Mouse (Mus musculus) intestine, embryonic 14.5 days (tissue): ENCODE data around the gene Zdhhc23. TPM values are rescaled to one million over a fixed set of nuclear protein-coding genes. Genes with fewer than 3 reads are reported as not detected.

Experiments used
- ATAC-seq: fragments of 200-750 bp; cut with Nextera tagmentation; replicated peaks from 2 replicates; pipeline ENCODE4 v1.8.0; 2017; ENCODE audit warnings: low read depth, moderate number of reproducible peaks, moderate TSS enrichment, moderate library complexity; ENCODE audit not compliant: low FRiP score, low TSS enrichment
- DNase-seq: peaks from one replicate; pipeline ENCODE4 v3.0.0-alpha.2; 2018; ENCODE audit warnings: low spot score
- H3K27ac ChIP-seq: fragments of 300-500 bp; sonication (generic); 2 replicates; pipeline ENCODE4 v1.5.1; 2014; ENCODE audit warnings: low read depth, mild to moderate bottlenecking, control low read depth
- H3K27me3 ChIP-seq: fragments of 300-500 bp; sonication (generic); replicated peaks from 2 replicates; pipeline ENCODE4 v1.6.1; 2014; ENCODE audit warnings: low read length, control low read depth; ENCODE audit not compliant: control insufficient read depth, insufficient read depth
- H3K36me3 ChIP-seq: fragments of 300-500 bp; sonication (generic); 2 replicates; pipeline ENCODE4 v1.6.1; 2014; ENCODE audit warnings: low read length, control low read depth; ENCODE audit not compliant: control insufficient read depth, insufficient read depth
- H3K4me1 ChIP-seq: fragments of 300-500 bp; sonication (generic); replicated peaks from 2 replicates; pipeline ENCODE4 v1.6.1; 2014; ENCODE audit warnings: low read length, control low read depth, mixed read lengths; ENCODE audit not compliant: control insufficient read depth, insufficient read depth
- H3K4me2 ChIP-seq: fragments of 300-500 bp; sonication (generic); 2 replicates; pipeline ENCODE4 v1.6.1; 2014; ENCODE audit warnings: low read length
- H3K4me3 ChIP-seq: fragments of 300-500 bp; sonication (generic); 2 replicates; pipeline ENCODE4 v1.5.1; 2014; ENCODE audit warnings: low read depth, low read length, control low read depth, mixed read lengths
- H3K9ac ChIP-seq: fragments of 300-500 bp; sonication (generic); 2 replicates; pipeline ENCODE4 v1.6.1; 2014; ENCODE audit warnings: mild to moderate bottlenecking, low read length
- H3K9me3 ChIP-seq: fragments of 300-500 bp; sonication (generic); 2 replicates; pipeline ENCODE4 v1.6.1; 2016; ENCODE audit warnings: low read length, control low read depth; ENCODE audit not compliant: control insufficient read depth
- WGBS: fragments of 180-500 bp; shearing (Covaris S2); extraction: QIAGEN DNeasy Blood & Tissue Kit; methylation state at CpG from one replicate; pipeline ENCODE4 v1.1.7; 2014; 5-methylcytosine and 5-hydroxymethylcytosine counted together
- polyA plus RNA-seq: library from polyadenylated mRNA; unstranded; fragments of >200 nt; fragmentation: Nextera tagmentation; extraction: Ambion mirVana; gene quantifications from 2 replicates; pipeline ENCODE4 v1.2.1, GENCODE M21; 2014

Zdhhc23 gene
- polyA plus RNA-seq, 1 experiment from 2014 or later: 2.7 TPM

- no peak for ATAC-seq
- no peaks in the 10 kb centered on the region for H3K4me1 ChIP-seq
- H3K27ac ChIP-seq: no peak overlapping the region
- H3K4me3 ChIP-seq: no peak overlapping the region
- peaks cover 11% of the 10 kb centered on the region; the same call in 1 of the 2 replicates for H3K27me3 ChIP-seq
- DNase-seq: no peak
- WGBS: 87% methylated on average over 22 of the region's 22 CpGs
- H3K4me2 ChIP-seq: no peak overlapping the region
- no peaks in the 10 kb centered on the region for H3K36me3 ChIP-seq
- H3K9me3 ChIP-seq: no peaks in the 10 kb centered on the region
- H3K9ac ChIP-seq: no peak overlapping the region
Observed at GRCm38 (mm10) chr16:43973606-43974220, 5.9 kb downstream of the Zdhhc23 start.

DNA sequence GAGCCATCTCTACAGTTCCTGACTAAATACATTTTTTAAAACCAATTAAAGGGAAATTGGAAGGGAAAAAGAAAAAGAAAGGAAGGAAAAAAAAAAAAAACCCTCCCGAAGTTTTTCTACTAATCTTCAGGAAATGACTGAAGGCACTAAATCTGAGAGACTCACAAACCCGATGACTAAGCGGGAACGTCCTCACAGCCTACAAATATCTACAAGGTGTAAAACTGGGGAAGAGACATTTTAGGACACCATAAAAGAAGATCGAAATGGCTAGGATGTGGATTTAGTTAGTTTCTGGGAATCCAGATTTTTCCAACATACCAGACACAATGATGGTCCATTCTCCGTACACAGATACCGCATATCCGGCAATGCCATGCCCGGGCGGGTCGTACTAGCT is 6.4 kb downstream of the Zdhhc23 start:
- H3K27ac ChIP-seq: no peak overlapping the region
- H3K27me3 ChIP-seq: peaks cover 6% of the 10 kb centered on the region; the same call in 1 of the 2 replicates
- no peaks in the 10 kb centered on the region for H3K4me1 ChIP-seq
- H3K4me3 ChIP-seq: no peak overlapping the region
- no peak overlapping the region for H3K9ac ChIP-seq
- H3K36me3 ChIP-seq: no peaks in the 10 kb centered on the region
- 87% methylated on average over 11 of the region's 11 CpGs for WGBS
- ATAC-seq: no peak
- H3K4me2 ChIP-seq: no peak overlapping the region
- no peaks in the 10 kb centered on the region for H3K9me3 ChIP-seq
- DNase-seq: no peak

- Histone ChIP-seq H3K9me3 (no peaks in the 10 kb centered on the region), H3K4me1 (no peaks in the 10 kb centered on the region), H3K27me3 (0 out of 2 replicates have a peak, but pooled peaks cover 4% of the 10 kb centered on the region), H3K36me3 (no peaks in the 10 kb centered on the region), H3K9ac (no peak overlapping the region), H3K4me3 (no peak overlapping the region), H3K4me2 (no peak overlapping the region), H3K27ac (no peak overlapping the region)
- DNase-seq: peak; percentile 24
- WGBS: 90% methylated on average over 2 of the region's 2 CpGs
- ATAC-seq: no peak
Observed at GRCm38 (mm10) chr16:43972391-43972790, 7.2 kb downstream of the Zdhhc23 start.

- H3K9ac ChIP-seq: no peak overlapping the region
- no peak overlapping the region for H3K4me2 ChIP-seq
- WGBS: 75% methylated on average over 9 of the region's 9 CpGs
- no peak for DNase-seq
- ATAC-seq: no peak
- H3K27ac ChIP-seq: no peak overlapping the region
- H3K27me3 ChIP-seq: no peaks in the 10 kb centered on the region
- no peak overlapping the region for H3K4me3 ChIP-seq
- no peaks in the 10 kb centered on the region for H3K36me3 ChIP-seq
- no peaks in the 10 kb centered on the region for H3K9me3 ChIP-seq
- no peaks in the 10 kb centered on the region for H3K4me1 ChIP-seq
Observed at GRCm38 (mm10) chr16:43971741-43972140, 7.8 kb downstream of the Zdhhc23 start.

DNA sequence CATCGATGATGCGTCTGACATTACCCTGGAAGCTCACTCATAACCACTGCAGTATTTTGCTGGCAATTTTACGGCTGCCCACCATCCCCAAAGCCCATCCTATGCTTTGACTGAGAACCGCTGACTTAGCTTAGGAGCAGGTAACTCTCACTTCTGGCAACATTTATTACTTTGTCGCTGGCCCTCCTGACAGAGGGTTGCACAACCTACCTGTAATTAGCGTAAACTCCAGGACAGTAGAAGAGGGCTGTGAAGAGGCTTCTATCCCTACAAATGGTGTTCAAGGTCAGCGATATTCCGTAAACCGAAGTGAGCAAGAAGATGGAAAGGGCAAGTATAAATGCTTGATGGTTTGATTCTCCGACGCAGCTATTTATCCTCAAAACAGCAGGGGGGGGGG is 8.4 kb downstream of the Zdhhc23 start:
- H3K9ac ChIP-seq: no peak overlapping the region
- no peak for ATAC-seq
- H3K9me3 ChIP-seq: no peaks in the 10 kb centered on the region
- DNase-seq: no peak
- no peak overlapping the region for H3K27ac ChIP-seq
- no peak overlapping the region for H3K4me3 ChIP-seq
- no peaks in the 10 kb centered on the region for H3K4me1 ChIP-seq
- H3K27me3 ChIP-seq: no peaks in the 10 kb centered on the region
- no peaks in the 10 kb centered on the region for H3K36me3 ChIP-seq
- H3K4me2 ChIP-seq: no peak overlapping the region
- WGBS: 91% methylated on average over 11 of the region's 11 CpGs

GRCm38 (mm10) chr16:43970426-43970825 is 9.2 kb downstream of the Zdhhc23 start:
- H3K4me3 ChIP-seq: no peak overlapping the region
- WGBS: 79% methylated on average over 3 of the region's 3 CpGs
- H3K9ac ChIP-seq: no peak overlapping the region
- H3K36me3 ChIP-seq: no peaks in the 10 kb centered on the region
- ATAC-seq (no peak), DNase-seq (no peak)
- H3K4me2 ChIP-seq: no peak overlapping the region
- H3K4me1 ChIP-seq: no peaks in the 10 kb centered on the region
- H3K27ac ChIP-seq: no peak overlapping the region
- no peaks in the 10 kb centered on the region for H3K9me3 ChIP-seq
- no peaks in the 10 kb centered on the region for H3K27me3 ChIP-seq

DNA sequence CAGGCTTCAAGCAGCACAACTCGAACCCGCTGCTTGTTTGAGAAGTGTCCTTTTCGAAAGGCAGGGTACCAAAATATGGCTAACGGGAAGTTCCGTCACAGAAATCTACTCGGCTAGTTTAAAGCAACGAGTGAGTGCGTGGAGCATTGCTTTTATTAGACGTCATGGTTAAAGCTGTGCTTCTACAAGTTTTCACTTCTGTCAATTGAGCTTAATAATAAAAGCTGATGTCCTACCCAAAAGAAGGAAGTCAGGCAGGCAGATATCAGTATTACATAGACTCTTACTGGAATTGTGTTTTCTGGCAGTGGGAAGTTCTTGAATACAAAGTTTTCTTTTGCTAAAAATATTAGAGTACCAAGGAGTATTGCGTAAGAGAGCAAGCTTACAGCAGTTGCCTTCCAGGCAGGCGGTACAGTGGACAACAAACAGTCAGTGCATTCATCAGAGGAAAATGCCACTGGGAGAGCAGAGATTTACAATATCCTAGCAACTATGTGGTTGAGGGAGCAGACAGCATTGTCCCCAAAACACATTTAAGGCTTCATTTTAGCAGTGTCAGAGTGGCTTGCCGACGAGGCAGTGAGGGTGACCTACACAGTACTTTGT is 13.7 kb downstream of the Zdhhc23 start:
- Histone ChIP-seq H3K36me3 (no peaks in the 10 kb centered on the region), H3K4me2 (no peak overlapping the region), H3K4me3 (no peak overlapping the region), H3K9me3 (no peaks in the 10 kb centered on the region), H3K27ac (no peak overlapping the region), H3K4me1 (no peaks in the 10 kb centered on the region), H3K27me3 (no peaks in the 10 kb centered on the region), H3K9ac (no peak overlapping the region)
- DNase-seq (no peak), ATAC-seq (no peak)
- WGBS: 86% methylated on average over 13 of the region's 13 CpGs

DNA sequence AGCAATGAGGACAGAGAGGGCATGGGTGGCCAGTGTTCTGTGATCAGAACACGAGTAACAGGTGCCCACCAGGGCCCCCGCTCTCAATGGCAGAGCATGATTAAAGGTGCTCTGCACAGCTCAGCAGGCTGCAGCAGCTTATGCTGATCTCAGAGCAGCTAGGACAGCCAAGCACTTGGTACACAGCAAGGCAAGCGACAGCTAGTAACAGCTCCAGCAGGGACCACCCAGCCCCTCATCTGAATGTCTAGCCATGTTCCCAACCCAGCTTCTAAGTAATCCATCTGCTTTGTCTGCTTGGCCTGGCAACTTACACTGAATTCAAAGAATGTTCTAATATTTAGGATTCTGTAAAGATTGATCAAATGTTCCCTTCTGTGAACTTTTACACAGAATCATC is 15.8 kb downstream of the Zdhhc23 start:
- 77% methylated on average over 3 of the region's 3 CpGs for WGBS
- H3K4me1 ChIP-seq: no peaks in the 10 kb centered on the region
- no peak overlapping the region for H3K9ac ChIP-seq
- no peak overlapping the region for H3K4me3 ChIP-seq
- no peak overlapping the region for H3K27ac ChIP-seq
- H3K9me3 ChIP-seq: no peaks in the 10 kb centered on the region
- no peaks in the 10 kb centered on the region for H3K27me3 ChIP-seq
- H3K36me3 ChIP-seq: 0 out of 2 replicates have a peak, but pooled peaks cover 3% of the 10 kb centered on the region
- DNase-seq: peak; percentile 18
- ATAC-seq: no peak
- H3K4me2 ChIP-seq: no peak overlapping the region

DNA sequence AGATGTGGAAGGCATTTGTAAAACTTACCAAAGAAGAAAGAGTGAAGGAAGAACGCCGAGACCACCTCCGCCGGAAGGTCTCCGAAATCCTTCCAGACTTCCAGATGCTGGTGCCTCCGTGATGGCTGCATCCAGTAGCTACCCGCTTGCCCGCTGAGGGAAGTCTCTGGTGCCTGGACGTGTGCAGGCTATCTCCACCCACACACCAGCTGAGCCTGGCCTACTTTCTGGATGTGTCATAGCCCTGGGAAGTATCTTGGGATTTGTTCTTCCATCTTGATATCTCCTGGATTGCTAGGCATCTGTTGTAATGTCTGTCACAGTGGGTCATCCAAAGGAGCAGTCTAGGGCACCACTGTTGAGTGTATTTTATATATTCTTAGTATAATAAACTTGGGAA is 16.3 kb downstream of the Zdhhc23 start:
- 92% methylated on average over 9 of the region's 9 CpGs for WGBS
- Histone ChIP-seq H3K9me3 (no peaks in the 10 kb centered on the region), H3K4me3 (no peak overlapping the region), H3K9ac (no peak overlapping the region), H3K4me1 (no peaks in the 10 kb centered on the region), H3K36me3 (0 out of 2 replicates have a peak, but pooled peaks cover 3% of the 10 kb centered on the region), H3K4me2 (no peak overlapping the region), H3K27ac (no peak overlapping the region), H3K27me3 (no peaks in the 10 kb centered on the region)
- no peak for ATAC-seq
- DNase-seq: peak; percentile 44
